Mouse (Mus musculus) kidney, embryonic 15.5 days (tissue): Measurements from ENCODE around the gene Kifap3. TPM values are rescaled to one million over a fixed set of nuclear protein-coding genes. Genes with fewer than 3 reads are reported as not detected.

Experiments used
- ATAC-seq: fragments of 200-750 bp; cut with Nextera tagmentation; replicated peaks from 2 replicates; pipeline ENCODE4 v1.8.0; 2017; ENCODE audit warnings: moderate TSS enrichment; ENCODE audit not compliant: low FRiP score
- H3K27ac ChIP-seq: fragments of 300-500 bp; sonication (generic); 2 replicates; pipeline ENCODE4 v1.5.1; 2015; ENCODE audit warnings: mild to moderate bottlenecking, inconsistent platforms
- H3K27me3 ChIP-seq: fragments of 300-500 bp; sonication (generic); 2 replicates; pipeline ENCODE4 v1.6.1; 2015; ENCODE audit warnings: inconsistent platforms
- H3K36me3 ChIP-seq: fragments of 300-500 bp; sonication (generic); 2 replicates; pipeline ENCODE4 v1.6.1; 2015; ENCODE audit warnings: inconsistent platforms
- H3K4me1 ChIP-seq: fragments of 300-500 bp; sonication (generic); 2 replicates; pipeline ENCODE4 v1.6.1; 2015; ENCODE audit warnings: inconsistent platforms
- H3K4me2 ChIP-seq: fragments of 300-500 bp; sonication (generic); 2 replicates; pipeline ENCODE4 v1.6.1; 2015; ENCODE audit warnings: moderate library complexity, mild to moderate bottlenecking, inconsistent platforms
- H3K4me3 ChIP-seq: fragments of 300-500 bp; sonication (generic); replicated peaks from 2 replicates; pipeline ENCODE4 v1.5.1; 2015; ENCODE audit warnings: mild to moderate bottlenecking, inconsistent platforms
- H3K9ac ChIP-seq: fragments of 300-500 bp; sonication (generic); 2 replicates; pipeline ENCODE4 v1.6.1; 2015; ENCODE audit warnings: mild to moderate bottlenecking, inconsistent platforms
- H3K9me3 ChIP-seq: fragments of 300-500 bp; sonication (generic); replicated peaks from 2 replicates; pipeline ENCODE4 v1.6.1; 2016; ENCODE audit warnings: inconsistent platforms
- WGBS: fragments of 180-500 bp; shearing (Covaris S2); methylation state at CpG from one replicate; pipeline ENCODE4 v1.1.7; 2015; ENCODE audit warnings: mixed read lengths; 5-methylcytosine and 5-hydroxymethylcytosine counted together
- polyA plus RNA-seq: library from polyadenylated mRNA; unstranded; fragments of >200 nt; fragmentation: Nextera tagmentation; extraction: Ambion mirVana; gene quantifications from 2 replicates; pipeline ENCODE4 v1.2.1, GENCODE M21; 2015

The Kifap3 gene
- polyA plus RNA-seq, 1 experiment from 2014 or later: 29.5 TPM

DNA sequence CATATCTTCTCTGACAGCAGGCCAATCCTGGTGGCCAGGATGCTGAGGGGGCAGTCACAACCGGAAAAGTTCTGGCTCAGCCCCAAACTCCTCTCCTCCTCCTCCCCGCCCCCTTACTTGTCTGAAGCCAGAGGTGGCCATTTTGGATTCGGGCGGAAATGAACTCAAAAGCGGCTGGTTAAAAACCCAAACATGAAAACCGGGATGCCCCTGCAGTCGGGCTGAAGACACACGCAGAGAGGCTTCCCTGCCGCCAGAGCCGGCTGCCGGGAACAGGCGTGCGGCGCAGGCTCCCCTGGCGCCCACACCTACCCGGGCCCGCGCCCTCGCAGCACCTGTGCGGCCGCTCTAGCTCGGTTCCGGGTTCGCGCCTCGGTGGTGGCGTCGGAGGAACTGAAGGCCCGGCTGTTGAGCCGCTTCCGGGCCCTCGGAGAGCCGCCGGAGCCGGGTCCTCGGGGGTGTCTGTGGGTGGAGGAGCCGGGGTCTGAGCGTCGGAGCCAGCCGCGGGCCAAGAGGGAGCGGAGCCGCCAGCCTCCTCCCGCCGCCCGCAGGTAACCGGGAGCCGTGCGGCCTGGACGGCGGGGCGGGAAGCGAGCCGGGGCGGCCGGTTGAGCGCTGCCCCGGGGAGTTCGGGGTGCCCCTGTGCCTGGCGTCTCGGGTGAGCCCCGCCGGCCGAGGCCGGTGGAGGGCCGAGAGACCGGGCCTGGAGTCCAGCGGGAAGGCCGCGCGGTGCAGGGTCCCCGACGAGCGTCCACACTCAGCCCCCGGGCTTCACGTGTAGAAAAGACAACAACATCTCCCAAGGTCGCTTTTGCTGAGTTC, 150.5 kb downstream of the Kifap3 start:
- H3K9me3 ChIP-seq: no peaks in the 10 kb centered on the region
- H3K36me3 ChIP-seq: peaks cover 17% of the 10 kb centered on the region
- H3K9ac ChIP-seq: peak overlapping the region; percentile 94
- H3K4me3 ChIP-seq: peak overlapping the region; percentile 96
- under 1% methylated on average over 77 of the region's 77 CpGs for WGBS
- H3K4me2 ChIP-seq: peak overlapping the region; percentile 77
- H3K27me3 ChIP-seq: no peaks in the 10 kb centered on the region
- peak; percentile 95 for ATAC-seq
- peaks cover 17% of the 10 kb centered on the region for H3K4me1 ChIP-seq
- H3K27ac ChIP-seq: peak overlapping the region; percentile 90

DNA sequence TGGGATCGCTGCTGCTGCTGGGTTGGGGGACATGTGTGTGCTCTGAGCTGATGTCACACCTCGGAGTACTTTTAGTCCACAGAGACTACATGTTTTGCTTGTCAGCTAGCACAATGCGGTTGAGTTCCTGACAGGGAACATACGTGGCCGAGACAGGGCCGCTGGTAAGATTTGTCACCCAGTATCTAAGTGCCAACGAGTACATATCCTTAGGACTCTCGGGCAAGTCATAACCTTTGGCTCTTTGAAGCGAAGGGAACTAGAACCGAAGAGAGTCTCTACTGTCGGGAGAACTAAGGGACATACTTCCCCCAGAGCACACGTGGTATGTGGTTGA, 151.0 kb downstream of the Kifap3 start:
- Histone ChIP-seq H3K4me2 (peak overlapping the region; percentile 77), H3K9me3 (no peaks in the 10 kb centered on the region), H3K27ac (no peak overlapping the region), H3K36me3 (peaks cover 23% of the 10 kb centered on the region), H3K4me3 (peak overlapping the region; percentile 96), H3K27me3 (no peaks in the 10 kb centered on the region), H3K4me1 (peaks cover 17% of the 10 kb centered on the region), H3K9ac (peak overlapping the region; percentile 94)
- WGBS: under 1% methylated on average over 12 of the region's 12 CpGs
- ATAC-seq: no peak

DNA sequence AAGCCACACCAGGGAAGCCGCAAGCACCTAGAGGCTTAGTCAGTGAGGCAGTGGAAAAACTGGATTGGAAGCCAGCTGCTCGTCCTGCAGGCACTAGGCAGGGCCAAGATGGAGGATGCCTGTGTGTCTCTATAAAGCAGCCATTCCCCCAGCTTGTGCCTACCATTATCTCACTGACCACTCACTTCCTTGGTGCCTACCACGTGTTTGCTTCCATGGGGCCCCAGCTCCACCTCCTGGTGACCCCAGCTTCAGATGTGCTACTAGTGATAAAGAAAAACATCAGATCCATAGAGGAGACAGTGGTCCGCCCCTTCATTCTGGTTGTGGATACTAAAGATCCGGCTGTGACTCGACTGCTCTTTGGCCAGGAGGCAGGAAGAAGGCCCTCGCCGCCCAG, 152.4 kb downstream of the Kifap3 start:
- no peaks in the 10 kb centered on the region for H3K9me3 ChIP-seq
- WGBS: 87% methylated on average over 8 of the region's 8 CpGs
- H3K27ac ChIP-seq: no peak overlapping the region
- no peak overlapping the region for H3K9ac ChIP-seq
- no peak for ATAC-seq
- H3K36me3 ChIP-seq: peaks cover 37% of the 10 kb centered on the region
- no peak overlapping the region for H3K4me3 ChIP-seq
- H3K27me3 ChIP-seq: no peaks in the 10 kb centered on the region
- H3K4me1 ChIP-seq: peaks cover 17% of the 10 kb centered on the region
- H3K4me2 ChIP-seq: no peak overlapping the region

DNA sequence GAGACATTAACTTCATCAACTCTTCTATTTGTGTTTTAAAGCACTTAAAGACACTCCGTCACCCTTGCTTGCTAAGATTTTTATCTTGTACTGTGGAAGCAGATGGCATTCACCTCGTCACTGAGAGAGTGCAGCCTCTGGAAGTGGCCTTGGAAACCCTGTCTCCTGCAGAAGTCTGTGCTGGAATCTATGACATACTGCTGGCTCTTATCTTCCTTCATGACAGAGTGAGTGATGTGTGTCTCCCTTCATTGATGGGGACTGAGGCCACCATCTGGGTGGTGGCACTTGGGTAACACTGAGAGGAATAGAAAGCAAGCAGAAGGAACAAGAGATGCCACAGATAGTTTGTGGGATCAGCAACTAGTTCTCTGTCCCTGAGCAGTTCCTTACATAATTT, 155.2 kb downstream of the Kifap3 start:
- no peak overlapping the region for H3K4me3 ChIP-seq
- peaks cover 61% of the 10 kb centered on the region for H3K36me3 ChIP-seq
- 86% methylated on average over 2 of the region's 2 CpGs for WGBS
- ATAC-seq: no peak
- H3K9me3 ChIP-seq: no peaks in the 10 kb centered on the region
- H3K27me3 ChIP-seq: no peaks in the 10 kb centered on the region
- no peak overlapping the region for H3K27ac ChIP-seq
- H3K4me1 ChIP-seq: peaks cover 13% of the 10 kb centered on the region
- no peak overlapping the region for H3K4me2 ChIP-seq
- H3K9ac ChIP-seq: no peak overlapping the region

DNA sequence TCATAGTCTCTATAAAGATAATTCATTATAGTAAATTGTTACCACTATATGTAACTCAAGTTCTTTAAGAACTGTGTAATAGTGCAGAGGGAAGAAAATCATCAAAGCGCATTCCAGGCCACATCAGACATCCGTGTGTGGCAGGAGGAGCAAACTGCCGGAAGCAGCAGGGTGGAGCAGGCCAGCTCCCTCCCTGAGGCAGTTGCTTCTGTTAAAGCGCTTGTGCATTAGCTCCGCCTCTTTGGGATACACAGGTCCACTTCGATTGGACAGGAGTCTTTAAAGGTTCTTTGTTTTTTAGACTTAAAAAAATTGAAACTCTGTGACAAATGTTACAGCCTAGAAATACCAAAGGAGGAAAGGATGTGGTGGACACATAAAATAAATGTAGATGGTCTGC, 162.7 kb downstream of the Kifap3 start:
- no peaks in the 10 kb centered on the region for H3K9me3 ChIP-seq
- H3K27ac ChIP-seq: no peak overlapping the region
- H3K27me3 ChIP-seq: no peaks in the 10 kb centered on the region
- no peak for ATAC-seq
- H3K4me3 ChIP-seq: no peak overlapping the region
- WGBS: 60% methylated on average over 6 of the region's 6 CpGs
- H3K9ac ChIP-seq: no peak overlapping the region
- H3K36me3 ChIP-seq: peaks cover 95% of the 10 kb centered on the region
- no peaks in the 10 kb centered on the region for H3K4me1 ChIP-seq
- H3K4me2 ChIP-seq: no peak overlapping the region

DNA sequence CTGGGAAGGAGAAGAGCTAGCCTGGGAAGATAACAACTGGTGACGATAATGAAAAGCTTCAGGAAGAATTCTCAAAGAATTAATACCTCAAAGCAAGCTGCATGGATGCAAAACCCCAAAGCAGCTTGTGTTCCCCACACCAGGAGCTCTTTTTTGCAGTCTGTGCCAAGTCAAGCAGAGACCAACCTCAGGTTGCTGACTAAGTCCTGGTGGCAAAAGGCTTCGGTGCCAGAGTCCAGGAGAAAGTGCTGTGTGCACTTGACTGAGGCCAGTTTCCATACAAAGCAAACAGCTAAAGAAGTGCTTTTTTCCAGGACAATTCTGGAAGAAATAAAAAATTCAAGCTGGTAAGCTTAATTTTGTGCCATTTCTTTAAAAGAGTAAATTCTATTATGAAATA, 174.0 kb downstream of the Kifap3 start:
- Histone ChIP-seq H3K9me3 (no peaks in the 10 kb centered on the region), H3K9ac (no peak overlapping the region), H3K4me3 (no peak overlapping the region), H3K27me3 (no peaks in the 10 kb centered on the region), H3K4me2 (no peak overlapping the region), H3K36me3 (peaks cover 85% of the 10 kb centered on the region), H3K4me1 (no peaks in the 10 kb centered on the region), H3K27ac (no peak overlapping the region)
- no peak for ATAC-seq
- 89% methylated on average over 2 of the region's 2 CpGs for WGBS

DNA sequence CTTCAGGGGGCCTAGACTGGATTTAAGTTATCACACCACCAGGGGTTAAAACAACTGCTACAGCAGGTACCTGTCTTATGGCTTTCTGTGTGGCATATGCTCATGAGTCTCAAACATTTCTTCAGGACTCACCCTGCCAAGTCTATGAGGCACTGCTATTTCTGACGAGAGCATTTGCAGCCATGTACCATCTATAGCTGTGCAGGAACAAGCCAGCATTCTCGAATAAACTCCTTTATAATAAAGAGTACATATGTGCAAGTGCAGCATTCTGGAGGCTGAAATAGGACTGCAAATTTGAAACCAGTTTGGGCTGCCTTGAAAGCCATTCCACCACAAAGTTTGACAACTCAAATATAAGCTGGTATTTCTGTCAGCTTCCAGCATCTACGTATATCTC, 178.7 kb downstream of the Kifap3 start:
- Histone ChIP-seq H3K36me3 (peaks cover 74% of the 10 kb centered on the region), H3K4me2 (no peak overlapping the region), H3K27me3 (no peaks in the 10 kb centered on the region), H3K4me1 (no peaks in the 10 kb centered on the region), H3K27ac (no peak overlapping the region), H3K4me3 (no peak overlapping the region), H3K9me3 (no peaks in the 10 kb centered on the region), H3K9ac (no peak overlapping the region)
- no peak for ATAC-seq
- WGBS: 91% methylated on average over 3 of the region's 3 CpGs

DNA sequence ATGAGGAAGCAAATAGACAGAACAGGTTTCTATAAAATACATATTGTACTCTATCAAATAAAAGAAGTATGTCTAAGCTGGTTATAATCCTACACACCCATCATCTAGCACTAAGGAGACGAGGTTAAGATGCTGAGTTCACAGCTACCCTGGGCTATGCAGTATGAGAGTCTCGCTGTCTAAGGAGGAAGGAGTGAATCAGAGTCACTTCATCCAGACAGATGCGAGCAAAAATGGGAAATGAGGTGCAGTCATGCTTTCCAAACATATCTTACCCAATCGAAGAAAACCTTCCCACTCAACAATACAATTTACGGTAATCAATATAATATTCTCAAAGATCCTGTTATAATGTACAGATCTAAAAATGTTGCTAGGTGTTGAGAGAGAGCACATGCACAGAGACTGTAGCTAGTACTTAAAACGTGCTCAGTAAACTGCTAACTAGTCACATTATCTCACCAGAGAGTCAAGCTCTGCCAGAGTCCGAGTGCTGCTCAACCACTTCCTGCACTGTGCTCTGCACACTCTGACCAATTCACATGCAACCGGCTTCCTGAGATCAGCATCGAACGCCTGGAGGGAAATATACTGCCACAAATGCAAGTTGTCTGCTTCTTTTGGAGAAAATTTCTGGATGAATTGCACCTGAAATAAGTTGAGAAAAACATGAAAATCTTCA, 184.8 kb downstream of the Kifap3 start:
- Histone ChIP-seq H3K9me3 (no peaks in the 10 kb centered on the region), H3K9ac (no peak overlapping the region), H3K27me3 (no peaks in the 10 kb centered on the region), H3K36me3 (peaks cover 63% of the 10 kb centered on the region), H3K4me2 (no peak overlapping the region), H3K4me3 (no peak overlapping the region), H3K27ac (no peak overlapping the region), H3K4me1 (no peaks in the 10 kb centered on the region)
- 92% methylated on average over 10 of the region's 10 CpGs for WGBS
- no peak for ATAC-seq

Other genes starting within 250 kb of the Kifap3 start
- gene Mettl11b, start 54.4 kb upstream of the Kifap3 start, polyA plus RNA-seq: 0.09 and 0.34 TPM in 2 replicates
- gene Scyl3, start 149.5 kb downstream of the Kifap3 start, polyA plus RNA-seq: 16.4 and 18.2 TPM in 2 replicates
- gene BC055324, start 215.2 kb downstream of the Kifap3 start, polyA plus RNA-seq: 27.7 and 29.2 TPM in 2 replicates
- gene Mettl18, start 215.3 kb downstream of the Kifap3 start, polyA plus RNA-seq: 10.8 and 11.6 TPM in 2 replicates